16 mouse cellular contexts compared by ENCODE assay signal in the genomic region with DNA sequence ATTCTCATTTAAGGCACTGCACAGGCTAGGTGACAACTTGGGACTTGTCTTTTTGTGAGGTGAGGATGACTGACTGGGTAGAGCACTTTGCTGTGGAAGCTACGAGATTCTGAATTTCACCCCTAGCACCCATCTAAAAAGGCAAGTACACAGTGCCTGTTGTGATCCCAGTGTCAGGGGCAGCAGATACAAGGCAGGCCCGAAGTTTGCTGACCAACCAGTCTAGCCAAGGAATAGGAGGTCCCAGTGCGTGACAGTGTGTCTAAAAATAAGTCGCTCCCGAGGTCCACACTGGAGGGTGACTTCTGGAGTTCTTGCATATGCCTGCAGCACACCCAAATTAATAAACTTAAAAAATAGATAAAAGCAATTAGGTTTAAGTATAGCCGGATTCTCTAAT.
"Had no signal": no experiment of that assay in that cellular context is flagged by ENCODE, and none has a peak within 500 bp of the region (broad histone marks: within the 10 kb centered on the region; RNA-seq: fewer than 3 reads in every experiment).

No protein-coding gene starts in this region.

- H3K27ac ChIP-seq: limb, embryonic 13.5 days; liver, embryonic 15.5 days; midbrain, embryonic 10.5 days; neural tube, embryonic 15.5 days; stomach, postnatal 0 days had no signal

- H3K4me3 ChIP-seq: limb, embryonic 13.5 days; liver, embryonic 15.5 days; midbrain, embryonic 10.5 days; myocyte; neural tube, embryonic 15.5 days had no signal

- H3K27me3 ChIP-seq: limb, embryonic 13.5 days; liver, embryonic 15.5 days; neural tube, embryonic 15.5 days had no signal

- H3K4me2 ChIP-seq: limb, embryonic 13.5 days; liver, embryonic 15.5 days; neural tube, embryonic 15.5 days had no signal

- H3K4me1 ChIP-seq: limb, embryonic 13.5 days; liver, embryonic 15.5 days; midbrain, embryonic 10.5 days; neural tube, embryonic 15.5 days had no signal

- ATAC-seq: lung, postnatal 0 days had no signal

- H3K9me3 ChIP-seq: limb, embryonic 13.5 days; liver, embryonic 15.5 days; midbrain, embryonic 10.5 days; neural tube, embryonic 15.5 days had no signal

- DNase-seq: kidney, postnatal 14 days; left cerebral cortex, postnatal 4 days; lung, adult 2 months; lung, postnatal 36 days; midbrain, embryonic 14.5 days; right cerebral cortex, adult 18-20 months; right cerebral cortex, postnatal 25 days; thymus, adult 18-20 months; thymus, postnatal 25 days had no signal

- H3K9ac ChIP-seq: limb, embryonic 13.5 days; liver, embryonic 15.5 days; neural tube, embryonic 15.5 days had no signal
